Mouse (Mus musculus) midbrain, embryonic 11.5 days (tissue): ENCODE data around the gene Olfr1116. TPM values are rescaled to one million over a fixed set of nuclear protein-coding genes. Genes with fewer than 3 reads are reported as not detected.
"Not testable (repeated sequence)": the region's sequence is repeated elsewhere in the genome, so short reads cannot be mapped to it uniquely, and the experiment has no call there.

Experiments used
- ATAC-seq: fragments of 200-750 bp; cut with Nextera tagmentation; 2 replicates; pipeline ENCODE4 v1.8.0; 2017; ENCODE audit warnings: moderate TSS enrichment, moderate library complexity; ENCODE audit not compliant: low FRiP score
- DNase-seq: peaks from one replicate; pipeline ENCODE4 v3.0.0; 2015; ENCODE audit warnings: low spot score; ENCODE audit errors: missing footprints
- H3K27ac ChIP-seq: fragments of 300-500 bp; sonication (generic); 2 replicates; pipeline ENCODE4 v1.5.1; 2014; ENCODE audit warnings: low read depth, low read length
- H3K27me3 ChIP-seq: fragments of 300-500 bp; sonication (generic); 2 replicates; pipeline ENCODE4 v1.6.1; 2014; ENCODE audit warnings: mild to moderate bottlenecking, low read length, moderate library complexity, mixed read lengths; ENCODE audit not compliant: control insufficient read depth, insufficient read depth
- H3K36me3 ChIP-seq: fragments of 300-500 bp; sonication (generic); 2 replicates; pipeline ENCODE4 v1.6.1; 2014; ENCODE audit warnings: mild to moderate bottlenecking, low read length, moderate library complexity, mixed read lengths; ENCODE audit not compliant: control insufficient read depth, insufficient read depth
- H3K4me1 ChIP-seq: fragments of 300-500 bp; sonication (generic); 2 replicates; pipeline ENCODE4 v1.6.1; 2014; ENCODE audit warnings: low read length; ENCODE audit not compliant: control insufficient read depth, insufficient read depth
- H3K4me2 ChIP-seq: fragments of 300-500 bp; sonication (generic); 2 replicates; pipeline ENCODE4 v1.6.1; 2014; ENCODE audit warnings: mild to moderate bottlenecking, moderate library complexity
- H3K4me3 ChIP-seq: fragments of 300-500 bp; sonication (generic); 2 replicates; pipeline ENCODE4 v1.5.1; 2014; ENCODE audit warnings: low read depth, low read length
- H3K9ac ChIP-seq: fragments of 300-500 bp; sonication (generic); 2 replicates; pipeline ENCODE4 v1.6.1; 2014; ENCODE audit warnings: low read length
- H3K9me3 ChIP-seq: fragments of 300-500 bp; sonication (generic); 2 replicates; pipeline ENCODE4 v1.6.1; 2016; ENCODE audit warnings: low read length; ENCODE audit not compliant: control insufficient read depth
- WGBS: fragments of 180-500 bp; shearing (Covaris S2); extraction: QIAGEN DNeasy Blood & Tissue Kit; methylation state at CpG from one replicate; pipeline ENCODE4 v1.1.7; 2014; 5-methylcytosine and 5-hydroxymethylcytosine counted together
- microRNA-seq: library from miRNA; unstranded; fragments of <30 nt; microRNA quantifications from one replicate; pipeline ENCODE4, GENCODE M21; 2017
- polyA plus RNA-seq: library from polyadenylated mRNA; unstranded; fragments of >200 nt; fragmentation: Nextera tagmentation; extraction: Ambion mirVana; gene quantifications from 2 replicates; pipeline ENCODE4 v1.2.1, GENCODE M21; 2014

The Olfr1116 gene
- polyA plus RNA-seq = not detected in 2 replicates

GRCm38 (mm10) chr2:87267234-87267633 lies at the start of gene Olfr1116:
Gene Olfr1116, plus strand, starts transcription at chr2:87267534.
- Histone ChIP-seq H3K4me3 (no peak within 1 kb of the TSS), H3K4me2 (no peak within 1 kb of the TSS), H3K9me3 (no peaks in the 10 kb centered on the region), H3K27ac (no peak within 1 kb of the TSS), H3K9ac (no peak within 1 kb of the TSS), H3K36me3 (no peaks in the 10 kb centered on the region), H3K27me3 (no peaks in the 10 kb centered on the region), H3K4me1 (no peaks in the 10 kb centered on the region)
- WGBS = 93% methylated on average over 1 of the region's 1 CpGs
- no peak for ATAC-seq
- no peak for DNase-seq

- Histone ChIP-seq H3K36me3 (no peaks in the 10 kb centered on the region), H3K9ac (no peak within 1 kb of the TSS), H3K27me3 (no peaks in the 10 kb centered on the region), H3K4me1 (no peaks in the 10 kb centered on the region), H3K4me2 (no peak within 1 kb of the TSS), H3K9me3 (no peaks in the 10 kb centered on the region), H3K4me3 (no peak within 1 kb of the TSS), H3K27ac (no peak within 1 kb of the TSS)
- DNase-seq (no peak), ATAC-seq (no peak)
- WGBS = 88% methylated on average over 2 of the region's 2 CpGs
These were observed 19.6 kb upstream of the Olfr1116 start, which contains the start of gene Olfr1115 for GRCm38 (mm10) chr2:87247713-87248112. Gene Olfr1115, plus strand, starts transcription at chr2:87248013.

- H3K27me3 ChIP-seq, ATAC-seq, H3K4me2 ChIP-seq: not testable (repeated sequence)
These were observed 26.6 kb downstream of the Olfr1116 start for GRCm38 (mm10) chr2:87293977-87294376.

GRCm38 (mm10) chr2:87307281-87307680 lies 39.9 kb downstream of the Olfr1116 start, which contains the start of gene Olfr1118:
Gene Olfr1118, plus strand, starts transcription at chr2:87307581.
- Histone ChIP-seq H3K4me2 (no peak within 1 kb of the TSS), H3K4me1 (no peaks in the 10 kb centered on the region), H3K9me3 (no peaks in the 10 kb centered on the region), H3K9ac (no peak within 1 kb of the TSS), H3K27ac (no peak within 1 kb of the TSS), H3K4me3 (no peak within 1 kb of the TSS), H3K36me3 (no peaks in the 10 kb centered on the region), H3K27me3 (no peaks in the 10 kb centered on the region)
- DNase-seq (no peak), ATAC-seq (no peak)
- WGBS = 70% methylated on average over 1 of the region's 1 CpGs

More at GRCm38 (mm10) chr2:87293977-87294376, 26.6 kb downstream of the Olfr1116 start:
- H3K4me1 ChIP-seq, H3K9ac ChIP-seq, H3K27ac ChIP-seq, H3K9me3 ChIP-seq, H3K4me3 ChIP-seq, DNase-seq, H3K36me3 ChIP-seq: not testable (repeated sequence)

Small RNA genes lying within 50 kb of the gene (microRNA-seq; reads per million reads assigned to microRNA genes)
- not detected for gene Gm27438

Other genes with a start within 250 kb of the Olfr1116 start
- not detected in 2 replicates for gene Olfr1104, start 240.5 kb upstream of the Olfr1116 start, polyA plus RNA-seq
- not detected in 2 replicates for gene Olfr1105, start 231.0 kb upstream of the Olfr1116 start, polyA plus RNA-seq
- gene Olfr1106, start 215.3 kb upstream of the Olfr1116 start, polyA plus RNA-seq = not detected in 2 replicates
- not detected in 2 replicates for gene Olfr1107, start 191.7 kb upstream of the Olfr1116 start, polyA plus RNA-seq
- not detected in 2 replicates for gene Olfr1109, start 171.5 kb upstream of the Olfr1116 start, polyA plus RNA-seq
- gene Olfr259, start 153.0 kb upstream of the Olfr1116 start, polyA plus RNA-seq = not detected in 2 replicates
- not detected in 2 replicates for gene Olfr1110, start 127.2 kb upstream of the Olfr1116 start, polyA plus RNA-seq
- not detected in 2 replicates for gene Olfr1111, start 114.9 kb upstream of the Olfr1116 start, polyA plus RNA-seq
- gene Olfr1112, start 79.7 kb upstream of the Olfr1116 start, polyA plus RNA-seq = not detected in 2 replicates
- not detected in 2 replicates for gene Olfr1113, start 58.6 kb upstream of the Olfr1116 start, polyA plus RNA-seq
- gene Olfr1115, start 19.5 kb upstream of the Olfr1116 start, polyA plus RNA-seq = not detected in 2 replicates
- not detected in 2 replicates for gene Olfr1118, start 40.0 kb downstream of the Olfr1116 start, polyA plus RNA-seq
- not detected in 2 replicates for gene Olfr1120, start 87.3 kb downstream of the Olfr1116 start, polyA plus RNA-seq
- gene Olfr1121, start 102.4 kb downstream of the Olfr1116 start, polyA plus RNA-seq = not detected in 2 replicates
- not detected in 2 replicates for gene Olfr1122, start 118.3 kb downstream of the Olfr1116 start, polyA plus RNA-seq
- gene Olfr1123, start 149.1 kb downstream of the Olfr1116 start, polyA plus RNA-seq = not detected in 2 replicates
- not detected in 2 replicates for gene Olfr1124, start 162.7 kb downstream of the Olfr1116 start, polyA plus RNA-seq
- gene Olfr1126, start 186.4 kb downstream of the Olfr1116 start, polyA plus RNA-seq = not detected in 2 replicates
- not detected in 2 replicates for gene Pramel7, start 229.6 kb downstream of the Olfr1116 start, polyA plus RNA-seq
- gene Pramel6, start 239.0 kb downstream of the Olfr1116 start, polyA plus RNA-seq = not detected in 2 replicates